Mouse (Mus musculus): ENCODE measurements at regions not wholly inside any gene's neighbourhood (a gene's known extent, or its start where the extent isn't known, plus 50 kb on each side); places are given as distances from the start of the nearest gene placed in this dataset.
"Not testable (repeated sequence)": the region's sequence is repeated elsewhere in the genome, so short reads cannot be mapped to it uniquely, and the experiment has no call there.

DNA sequence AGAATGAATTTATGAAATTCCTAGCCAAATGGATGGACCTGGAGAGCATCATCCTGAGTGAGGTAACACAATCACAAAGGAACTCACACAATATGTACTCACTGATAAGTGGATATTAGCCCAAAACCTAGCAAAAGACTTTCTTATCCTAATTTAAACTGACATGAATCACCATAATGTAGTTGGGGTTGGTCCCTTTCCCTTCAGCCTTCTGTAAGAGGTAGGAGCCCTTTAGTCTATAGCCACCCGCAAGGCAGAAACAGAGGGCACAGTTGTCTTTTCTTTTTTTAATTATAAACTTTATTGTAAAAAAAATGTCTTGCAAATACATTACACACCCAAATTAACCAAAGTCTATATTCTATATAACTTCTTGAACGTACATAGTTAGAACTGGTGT lies 81.3 kb downstream of the Ogfrl1 start:
- ATAC-seq (ENCODE audit: low read depth); H3K27me3 ChIP-seq (replicated peaks; ENCODE audit: control insufficient read depth, insufficient read depth, low read length); H3K4me3 ChIP-seq (ENCODE audit: low read depth, low read length); H3K9ac ChIP-seq (ENCODE audit: low read depth, low read length); H3K9me3 ChIP-seq (ENCODE audit: control insufficient read depth, low read length); H3K4me2 ChIP-seq (ENCODE audit: low read depth, low read length); H3K27ac ChIP-seq (replicated peaks; ENCODE audit: low read depth, low read length); H3K36me3 ChIP-seq (ENCODE audit: control insufficient read depth, insufficient read depth, low read length); DNase-seq (ENCODE audit: low spot score); H3K4me1 ChIP-seq (ENCODE audit: control insufficient read depth, insufficient read depth, low read length): not testable (repeated sequence)
- WGBS: 92% methylated on average over 2 of the region's 2 CpGs

DNA sequence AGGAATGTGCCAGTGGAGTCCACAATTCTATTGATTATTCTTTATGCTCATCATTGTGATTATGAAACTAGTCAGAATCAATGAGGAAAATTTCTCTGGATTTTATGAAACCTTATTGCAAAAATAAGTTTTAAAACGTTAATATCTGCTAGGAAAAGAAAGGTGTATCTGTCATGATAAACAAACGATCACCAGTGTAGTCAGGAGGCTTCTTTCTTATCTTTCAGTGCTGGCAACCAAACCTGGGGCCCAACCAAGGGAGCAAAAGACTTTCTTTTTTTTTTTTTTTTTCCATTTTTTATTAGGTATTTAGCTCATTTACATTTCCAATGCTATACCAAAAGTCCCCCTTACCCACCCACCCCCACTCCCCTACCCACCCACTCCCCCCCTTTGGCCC lies 82.7 kb downstream of the Ogfrl1 start:
- not testable (repeated sequence) for H3K9me3 ChIP-seq (ENCODE audit: control insufficient read depth, low read length); H3K27me3 ChIP-seq (replicated peaks; ENCODE audit: control insufficient read depth, insufficient read depth, low read length); H3K36me3 ChIP-seq (ENCODE audit: control insufficient read depth, insufficient read depth, low read length); H3K4me1 ChIP-seq (ENCODE audit: control insufficient read depth, insufficient read depth, low read length); H3K27ac ChIP-seq (replicated peaks; ENCODE audit: low read depth, low read length); H3K4me3 ChIP-seq (ENCODE audit: low read depth, low read length); H3K9ac ChIP-seq (ENCODE audit: low read depth, low read length); ATAC-seq (ENCODE audit: low read depth); DNase-seq (ENCODE audit: low spot score); H3K4me2 ChIP-seq (ENCODE audit: low read depth, low read length)
- WGBS: 84% methylated on average over 2 of the region's 2 CpGs

DNA sequence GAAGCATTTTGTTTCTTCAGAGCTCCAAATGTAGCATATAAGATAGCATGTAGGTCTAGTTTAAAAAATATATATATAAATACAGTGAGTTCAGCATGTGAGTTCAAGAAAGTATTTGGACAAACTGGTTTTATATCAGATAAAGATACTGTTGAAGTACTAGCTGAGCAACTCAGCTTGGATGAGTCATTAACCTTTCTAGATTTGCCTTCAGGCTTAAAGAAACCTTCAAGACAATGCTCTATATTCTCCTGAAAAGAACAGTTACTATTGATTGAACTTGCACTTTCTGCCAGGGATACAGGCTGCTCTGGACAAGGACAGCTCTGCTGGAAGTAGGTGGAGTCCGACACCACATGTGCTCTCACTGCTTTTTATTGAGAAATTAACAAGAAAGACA lies 104.9 kb downstream of the Ogfrl1 start:
- no peak overlapping the region for H3K27ac ChIP-seq (replicated peaks; ENCODE audit: low read depth, low read length)
- no peak overlapping the region for H3K4me3 ChIP-seq (ENCODE audit: low read depth, low read length)
- H3K4me2 ChIP-seq (ENCODE audit: low read depth, low read length): no peak overlapping the region
- no peak for DNase-seq (ENCODE audit: low spot score)
- ATAC-seq (ENCODE audit: low read depth): no peak
- no peaks in the 10 kb centered on the region for H3K9me3 ChIP-seq (ENCODE audit: control insufficient read depth, low read length)
- H3K27me3 ChIP-seq (replicated peaks; ENCODE audit: control insufficient read depth, insufficient read depth, low read length): no peaks in the 10 kb centered on the region
- no peak overlapping the region for H3K9ac ChIP-seq (ENCODE audit: low read depth, low read length)
- H3K36me3 ChIP-seq (ENCODE audit: control insufficient read depth, insufficient read depth, low read length): no peaks in the 10 kb centered on the region
- no peaks in the 10 kb centered on the region for H3K4me1 ChIP-seq (ENCODE audit: control insufficient read depth, insufficient read depth, low read length)
- 95% methylated on average over 1 of the region's 1 CpGs for WGBS

DNA sequence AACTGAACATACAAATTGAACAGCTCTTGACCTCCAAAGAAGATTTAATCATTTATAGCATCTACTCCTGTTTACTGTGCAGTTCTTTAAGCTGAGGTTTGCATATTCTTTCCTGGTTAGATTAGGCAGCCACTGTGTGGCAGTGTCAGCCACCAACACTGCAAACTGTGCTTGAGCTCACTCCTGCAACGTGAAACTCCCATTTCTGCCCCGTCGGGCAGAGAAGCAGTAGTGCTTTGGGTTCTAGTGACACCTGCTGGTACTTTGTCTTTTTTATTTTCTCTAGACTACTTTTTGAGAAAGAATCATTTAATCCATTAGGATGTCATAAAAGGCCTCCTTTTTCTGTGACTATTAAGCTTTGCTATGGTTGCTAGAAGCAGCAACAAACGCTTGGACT lies 110.8 kb downstream of the Ogfrl1 start:
- H3K4me2 ChIP-seq (ENCODE audit: low read depth, low read length): no peak overlapping the region
- H3K9me3 ChIP-seq (ENCODE audit: control insufficient read depth, low read length): no peaks in the 10 kb centered on the region
- no peaks in the 10 kb centered on the region for H3K36me3 ChIP-seq (ENCODE audit: control insufficient read depth, insufficient read depth, low read length)
- H3K27me3 ChIP-seq (replicated peaks; ENCODE audit: control insufficient read depth, insufficient read depth, low read length): no peaks in the 10 kb centered on the region
- ATAC-seq (ENCODE audit: low read depth): peak; percentile 57; the same call in 1 of the 2 replicates
- DNase-seq (ENCODE audit: low spot score): peak; percentile 81
- WGBS: 21% methylated on average over 4 of the region's 4 CpGs
- no peak overlapping the region for H3K27ac ChIP-seq (replicated peaks; ENCODE audit: low read depth, low read length)
- no peak overlapping the region for H3K9ac ChIP-seq (ENCODE audit: low read depth, low read length)
- no peak overlapping the region for H3K4me3 ChIP-seq (ENCODE audit: low read depth, low read length)
- no peaks in the 10 kb centered on the region for H3K4me1 ChIP-seq (ENCODE audit: control insufficient read depth, insufficient read depth, low read length)

DNA sequence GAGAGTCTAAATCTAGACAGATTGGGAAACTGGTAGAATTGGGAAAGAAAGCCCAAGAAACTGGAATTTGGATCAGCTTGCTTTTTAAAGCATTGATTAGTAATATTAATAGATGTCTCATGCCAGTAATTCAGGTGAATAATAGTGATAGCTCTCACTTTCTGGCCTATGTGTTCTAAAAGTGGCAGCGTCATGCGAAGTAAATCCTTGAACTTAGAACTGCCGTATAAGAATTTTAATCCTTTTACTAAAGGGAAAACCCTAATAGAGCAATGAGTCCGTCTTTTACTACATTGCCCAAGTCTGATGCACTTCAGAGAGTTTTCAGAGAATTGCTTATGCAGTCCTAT lies 114.7 kb downstream of the Ogfrl1 start:
- Histone ChIP-seq H3K9ac (ENCODE audit: low read depth, low read length) (no peak overlapping the region), H3K9me3 (ENCODE audit: control insufficient read depth, low read length) (no peaks in the 10 kb centered on the region)
- 92% methylated on average over 4 of the region's 4 CpGs for WGBS

DNA sequence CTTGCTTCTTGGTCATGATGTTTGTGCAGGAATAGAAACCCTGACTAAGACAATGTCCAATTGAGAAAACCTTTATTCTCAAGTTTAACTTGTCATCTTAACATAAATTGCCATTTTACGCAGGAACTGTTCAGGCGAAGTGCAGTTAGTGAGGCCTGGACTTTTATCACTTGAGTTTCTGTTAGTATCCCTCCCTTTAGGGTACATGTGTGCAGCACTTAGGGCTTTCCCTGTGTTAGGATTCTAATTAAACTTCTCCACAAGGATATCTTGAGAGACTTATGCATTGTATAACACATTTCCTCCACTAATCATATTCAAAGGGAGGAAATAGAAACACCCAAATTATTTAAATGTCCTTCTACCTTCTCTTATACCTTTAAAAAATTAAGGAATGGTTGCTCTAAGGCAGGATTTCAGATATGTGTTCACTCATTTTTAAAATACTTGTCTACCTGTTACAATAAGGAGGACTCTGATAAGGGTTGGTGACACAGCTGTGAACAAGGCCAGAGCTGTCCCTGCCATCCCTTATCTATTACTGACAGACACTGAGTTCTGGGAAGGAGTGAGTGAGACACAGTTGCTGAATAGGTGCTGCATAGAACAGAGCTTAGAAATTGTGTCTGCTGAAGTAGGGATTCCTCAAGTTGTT lies 115.2 kb downstream of the Ogfrl1 start:
- DNase-seq (ENCODE audit: low spot score) (no peak), ATAC-seq (ENCODE audit: low read depth) (no peak)
- H3K9ac ChIP-seq (ENCODE audit: low read depth, low read length): no peak overlapping the region
- H3K27ac ChIP-seq (replicated peaks; ENCODE audit: low read depth, low read length): no peak overlapping the region
- no peak overlapping the region for H3K4me2 ChIP-seq (ENCODE audit: low read depth, low read length)
- H3K36me3 ChIP-seq (ENCODE audit: control insufficient read depth, insufficient read depth, low read length): no peaks in the 10 kb centered on the region
- no peaks in the 10 kb centered on the region for H3K27me3 ChIP-seq (replicated peaks; ENCODE audit: control insufficient read depth, insufficient read depth, low read length)
- 93% methylated on average over 2 of the region's 2 CpGs for WGBS
- H3K4me1 ChIP-seq (ENCODE audit: control insufficient read depth, insufficient read depth, low read length): no peaks in the 10 kb centered on the region
- no peaks in the 10 kb centered on the region for H3K9me3 ChIP-seq (ENCODE audit: control insufficient read depth, low read length)
- H3K4me3 ChIP-seq (ENCODE audit: low read depth, low read length): no peak overlapping the region

More for the DNA sequence above, 114.7 kb downstream of the Ogfrl1 start:
- ATAC-seq (ENCODE audit: low read depth) (no peak), DNase-seq (ENCODE audit: low spot score) (no peak)
- H3K27ac ChIP-seq (replicated peaks; ENCODE audit: low read depth, low read length): no peak overlapping the region
- no peaks in the 10 kb centered on the region for H3K36me3 ChIP-seq (ENCODE audit: control insufficient read depth, insufficient read depth, low read length)
- no peaks in the 10 kb centered on the region for H3K4me1 ChIP-seq (ENCODE audit: control insufficient read depth, insufficient read depth, low read length)
- H3K27me3 ChIP-seq (replicated peaks; ENCODE audit: control insufficient read depth, insufficient read depth, low read length): no peaks in the 10 kb centered on the region
- H3K4me2 ChIP-seq (ENCODE audit: low read depth, low read length): no peak overlapping the region
- no peak overlapping the region for H3K4me3 ChIP-seq (ENCODE audit: low read depth, low read length)

DNA sequence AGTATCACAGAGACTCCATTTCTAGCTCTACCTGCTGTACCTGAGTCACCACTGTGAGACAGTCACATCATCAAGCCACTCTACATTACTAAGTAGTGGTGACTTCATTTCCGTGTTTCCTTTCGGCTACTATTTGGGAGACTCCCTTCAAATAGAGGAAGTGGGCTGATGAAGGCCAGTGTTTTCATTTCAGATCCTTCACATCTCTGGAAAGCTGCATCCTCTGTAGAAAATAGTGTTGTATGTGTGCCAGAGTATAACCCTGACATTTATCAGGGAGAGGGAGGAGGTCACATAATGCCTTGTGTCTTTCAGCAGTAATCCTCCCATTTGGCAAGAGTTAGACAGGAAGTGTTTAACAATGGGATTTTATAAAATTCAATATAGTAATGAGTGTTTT lies 117.7 kb downstream of the Ogfrl1 start:
- Histone ChIP-seq H3K27me3 (replicated peaks; ENCODE audit: control insufficient read depth, insufficient read depth, low read length) (no peaks in the 10 kb centered on the region), H3K4me2 (ENCODE audit: low read depth, low read length) (no peak overlapping the region), H3K9ac (ENCODE audit: low read depth, low read length) (no peak overlapping the region), H3K36me3 (ENCODE audit: control insufficient read depth, insufficient read depth, low read length) (0 out of 2 replicates have a peak, but pooled peaks cover 4% of the 10 kb centered on the region), H3K27ac (replicated peaks; ENCODE audit: low read depth, low read length) (no peak overlapping the region), H3K4me3 (ENCODE audit: low read depth, low read length) (no peak overlapping the region), H3K9me3 (ENCODE audit: control insufficient read depth, low read length) (no peaks in the 10 kb centered on the region), H3K4me1 (ENCODE audit: control insufficient read depth, insufficient read depth, low read length) (no peaks in the 10 kb centered on the region)
- ATAC-seq (ENCODE audit: low read depth) (no peak), DNase-seq (ENCODE audit: low spot score) (no peak)
- 85% methylated on average over 2 of the region's 2 CpGs for WGBS

DNA sequence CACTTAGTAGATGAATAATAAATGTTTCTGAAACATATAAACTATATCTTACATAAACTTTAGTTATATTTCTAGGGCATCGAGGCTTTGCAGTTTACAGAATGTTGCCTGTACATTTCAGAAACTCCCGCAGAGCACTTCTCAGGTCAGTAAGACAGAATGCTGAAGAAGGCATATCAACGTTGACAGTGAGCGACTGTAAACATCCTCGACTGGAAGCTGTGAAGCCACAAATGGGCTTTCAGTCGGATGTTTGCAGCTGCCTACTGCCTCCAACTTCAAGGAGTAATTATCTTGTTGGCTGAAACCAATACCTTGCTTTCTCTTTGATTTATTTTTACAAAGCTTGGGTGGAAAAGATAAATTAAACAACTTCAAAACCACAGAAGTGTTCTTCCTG lies 125.5 kb downstream of the Ogfrl1 start:
- Histone ChIP-seq H3K4me2 (ENCODE audit: low read depth, low read length) (no peak overlapping the region), H3K4me1 (ENCODE audit: control insufficient read depth, insufficient read depth, low read length) (peaks cover 10% of the 10 kb centered on the region), H3K27me3 (replicated peaks; ENCODE audit: control insufficient read depth, insufficient read depth, low read length) (no peaks in the 10 kb centered on the region), H3K9me3 (ENCODE audit: control insufficient read depth, low read length) (no peaks in the 10 kb centered on the region), H3K9ac (ENCODE audit: low read depth, low read length) (no peak overlapping the region), H3K4me3 (ENCODE audit: low read depth, low read length) (no peak overlapping the region), H3K27ac (replicated peaks; ENCODE audit: low read depth, low read length) (no peak overlapping the region), H3K36me3 (ENCODE audit: control insufficient read depth, insufficient read depth, low read length) (0 out of 2 replicates have a peak, but pooled peaks cover 4% of the 10 kb centered on the region)
- WGBS: 43% methylated on average over 6 of the region's 6 CpGs
- no peak for ATAC-seq (ENCODE audit: low read depth)
- no peak for DNase-seq (ENCODE audit: low spot score)

Data from embryonic facial prominence, embryonic 14.5 days (tissue).